Mouse (Mus musculus) Muller cell, postnatal 12 days (primary cell): ENCODE measurements at regions not wholly inside any gene's neighbourhood (a gene's known extent, or its start where the extent isn't known, plus 50 kb on each side); places are given as distances from the start of the nearest gene placed in this dataset.
"Not testable (repeated sequence)": the region's sequence is repeated elsewhere in the genome, so short reads cannot be mapped to it uniquely, and the experiment has no call there.

Source experiments
- DNase-seq: peaks from one replicate; pipeline ENCODE4 v3.0.0-alpha.2; 2015; ENCODE audit errors: inconsistent ontology term

- no peak for DNase-seq
These were observed 454.7 kb upstream of the Slc5a7 start for GRCm38 (mm10) chr17:54753396-54753994.

- DNase-seq, result no peak
These were observed 454.1 kb upstream of the Slc5a7 start for GRCm38 (mm10) chr17:54752917-54753316.

GRCm38 (mm10) chr17:54735836-54736235 lies 437.0 kb upstream of the Slc5a7 start:
- DNase-seq, result no peak

- DNase-seq, result no peak
These were observed 428.8 kb upstream of the Slc5a7 start for GRCm38 (mm10) chr17:54727660-54728059.

- DNase-seq, result no peak
These were observed 427.9 kb upstream of the Slc5a7 start for GRCm38 (mm10) chr17:54726693-54727092.

- DNase-seq, result no peak
These were observed 414.2 kb upstream of the Slc5a7 start for GRCm38 (mm10) chr17:54713026-54713425.

GRCm38 (mm10) chr17:54707811-54708210 lies 409.0 kb upstream of the Slc5a7 start:
- DNase-seq, result not testable (repeated sequence)

GRCm38 (mm10) chr17:54701346-54702108 lies 402.7 kb upstream of the Slc5a7 start:
- DNase-seq, result no peak

- no peak for DNase-seq
These were observed 395.8 kb upstream of the Slc5a7 start for GRCm38 (mm10) chr17:54694637-54695036.

- no peak for DNase-seq
These were observed 386.6 kb upstream of the Slc5a7 start for GRCm38 (mm10) chr17:54685143-54686040.

GRCm38 (mm10) chr17:54678111-54678510 lies 379.3 kb upstream of the Slc5a7 start:
- no peak for DNase-seq

- no peak for DNase-seq
These were observed 370.7 kb upstream of the Slc5a7 start for GRCm38 (mm10) chr17:54669499-54669898.

- DNase-seq, result no peak
These were observed 363.9 kb upstream of the Slc5a7 start for GRCm38 (mm10) chr17:54662558-54663245.

- DNase-seq, result peak; percentile 1
These were observed 357.7 kb upstream of the Slc5a7 start for GRCm38 (mm10) chr17:54656553-54656952.
